Mouse (Mus musculus): ENCODE data around the gene Gm49776. TPM values are rescaled to one million over a fixed set of nuclear protein-coding genes. Genes with fewer than 3 reads are reported as not detected.
"Not testable (repeated sequence)": the region's sequence is repeated elsewhere in the genome, so short reads cannot be mapped to it uniquely, and the experiment has no call there.

The Gm49776 gene
- polyA plus RNA-seq (2012; rRNA removed), result 0.36 TPM in 1 of 2 replicates, not detected in the other

DNA sequence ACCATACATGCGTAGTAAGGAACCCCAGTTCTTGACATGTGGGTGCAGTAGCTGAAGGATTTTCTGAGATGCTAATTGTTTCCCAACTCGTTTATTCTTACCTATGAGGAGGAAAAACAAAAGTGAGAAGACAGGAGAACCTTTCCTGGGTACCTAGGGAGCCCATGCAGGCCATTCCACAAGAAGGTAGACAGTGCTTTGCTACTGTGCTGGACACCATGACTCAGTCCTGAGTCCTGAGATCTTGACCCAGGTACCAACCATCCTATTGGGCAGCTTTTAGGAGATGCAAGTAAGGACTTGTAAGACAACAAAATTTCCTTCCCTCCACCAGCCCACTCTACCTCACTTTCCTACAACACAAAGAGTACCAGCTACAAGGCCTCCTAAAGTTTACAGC, at the start of gene Gm49776:
TSS of gene Gm49776 (minus strand) at position 101 of the 400 bp plus-strand sequence.
- Histone ChIP-seq H3K27ac (ENCODE audit: insufficient read depth, low read length) (no peak within 1 kb of the TSS), H3K4me3 (ENCODE audit: insufficient read depth, low read length) (no peak within 1 kb of the TSS), H3K4me1 (ENCODE audit: control insufficient read depth, insufficient read depth, low read length) (no peaks in the 10 kb centered on the region)
- TF ChIP-seq POLR2A (IDR thresholded peaks at IDR 0.05; ENCODE audit: extremely low read depth, insufficient read depth, low read length) (no peak), CTCF (IDR thresholded peaks at IDR 0.05; ENCODE audit: extremely low read depth, insufficient read depth, low read length) (no peak)

DNA sequence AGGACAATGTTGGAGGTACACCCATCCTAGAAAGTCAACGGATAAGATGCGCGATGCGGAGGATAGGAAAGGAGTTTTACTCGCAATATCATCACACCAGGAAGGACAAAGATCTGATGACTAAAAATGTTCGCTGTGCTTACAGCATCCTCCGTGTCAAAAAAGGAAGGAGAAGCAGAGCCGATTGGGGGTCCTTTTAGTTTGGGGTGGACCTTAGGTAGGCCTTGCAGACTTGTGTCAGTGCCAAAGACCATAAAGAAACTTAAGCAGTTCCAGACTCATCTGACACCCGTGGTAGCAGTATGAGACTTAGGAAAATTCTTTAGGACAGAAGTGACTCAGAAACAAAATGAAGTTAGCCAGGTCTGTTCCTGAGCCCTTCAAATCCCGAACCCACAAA, 31.5 kb upstream of the Gm49776 start:
- peak overlapping the region; percentile 43 for H3K4me3 ChIP-seq (ENCODE audit: insufficient read depth, low read length)
- H3K4me1 ChIP-seq (ENCODE audit: control insufficient read depth, insufficient read depth, low read length); H3K27ac ChIP-seq (ENCODE audit: insufficient read depth, low read length): not testable (repeated sequence)

DNA sequence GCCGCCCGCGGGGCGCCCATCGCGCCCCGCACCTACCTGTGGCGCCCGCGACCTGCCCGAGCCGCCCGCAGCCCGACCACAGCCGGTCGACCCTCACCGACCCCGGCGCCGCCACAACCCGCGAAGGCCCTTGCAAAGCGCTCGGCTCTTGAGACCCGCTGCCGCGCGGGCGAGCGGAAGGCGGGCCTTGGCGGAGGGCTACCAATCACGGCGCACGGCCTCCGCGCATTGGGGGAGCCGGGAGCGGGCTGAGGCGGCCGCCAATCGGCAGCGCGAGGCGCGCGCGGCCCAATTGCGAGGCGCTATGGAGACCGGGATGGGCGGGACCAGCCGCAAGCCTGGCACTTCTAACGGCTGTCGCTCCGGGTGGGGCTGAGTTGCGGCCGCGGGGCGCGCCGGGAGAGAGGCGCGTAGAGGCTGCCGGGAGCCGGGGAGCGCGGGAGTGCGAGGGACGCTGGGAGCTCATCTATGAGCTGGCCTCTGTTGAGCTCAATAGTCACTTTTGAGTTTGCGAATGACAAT, 31.0 kb upstream of the Gm49776 start, which contains the start of gene Dgcr8:
TSS of gene Dgcr8 (minus strand) at position 180 of the 522 bp plus-strand sequence.
- Histone ChIP-seq H3K4me3 (ENCODE audit: insufficient read depth, low read length) (peak within 1 kb of the TSS; percentile 75), H3K27ac (ENCODE audit: insufficient read depth, low read length) (peak within 1 kb of the TSS; percentile 69; the same call in 1 of the 2 replicates), H3K4me1 (ENCODE audit: control insufficient read depth, insufficient read depth, low read length) (peaks cover 6% of the 10 kb centered on the region; the same call in 1 of the 2 replicates)
- no peak for TF ChIP-seq CTCF (IDR thresholded peaks at IDR 0.05; ENCODE audit: extremely low read depth, insufficient read depth, low read length)
- TF ChIP-seq POLR2A (IDR thresholded peaks at IDR 0.05; ENCODE audit: extremely low read depth, insufficient read depth, low read length), result peak; percentile 47; the same call in 1 of the 2 replicates

DNA sequence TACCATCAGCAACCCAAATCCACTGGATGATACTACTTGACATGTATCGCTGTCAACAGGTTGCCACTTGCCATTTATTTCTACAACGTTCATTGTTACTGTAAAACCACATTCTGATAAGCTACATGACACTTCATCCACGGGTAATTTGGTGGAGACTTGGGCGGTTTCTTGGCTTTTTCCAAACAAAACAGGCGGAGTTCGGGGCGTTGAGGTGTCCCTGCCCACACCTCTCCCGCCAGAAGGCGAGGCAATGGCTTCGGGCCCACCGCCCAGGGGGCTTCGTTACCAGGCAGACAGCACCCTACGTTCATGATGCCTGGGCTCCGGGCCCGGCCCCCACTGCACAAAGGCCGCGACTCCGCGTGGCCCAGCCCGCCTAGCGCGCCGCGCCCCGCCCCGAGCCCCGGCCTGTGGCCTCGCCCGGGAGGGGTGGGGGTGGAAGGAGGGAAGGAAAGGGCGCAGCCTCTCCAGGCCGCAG, 30.5 kb upstream of the Gm49776 start:
- Histone ChIP-seq H3K4me3 (ENCODE audit: insufficient read depth, low read length) (peak overlapping the region; percentile 75), H3K27ac (ENCODE audit: insufficient read depth, low read length) (peak overlapping the region; percentile 69; the same call in 1 of the 2 replicates), H3K4me1 (ENCODE audit: control insufficient read depth, insufficient read depth, low read length) (peaks cover 6% of the 10 kb centered on the region; the same call in 1 of the 2 replicates)
- TF ChIP-seq POLR2A (IDR thresholded peaks at IDR 0.05; ENCODE audit: extremely low read depth, insufficient read depth, low read length) (no peak), CTCF (IDR thresholded peaks at IDR 0.05; ENCODE audit: extremely low read depth, insufficient read depth, low read length) (no peak)

DNA sequence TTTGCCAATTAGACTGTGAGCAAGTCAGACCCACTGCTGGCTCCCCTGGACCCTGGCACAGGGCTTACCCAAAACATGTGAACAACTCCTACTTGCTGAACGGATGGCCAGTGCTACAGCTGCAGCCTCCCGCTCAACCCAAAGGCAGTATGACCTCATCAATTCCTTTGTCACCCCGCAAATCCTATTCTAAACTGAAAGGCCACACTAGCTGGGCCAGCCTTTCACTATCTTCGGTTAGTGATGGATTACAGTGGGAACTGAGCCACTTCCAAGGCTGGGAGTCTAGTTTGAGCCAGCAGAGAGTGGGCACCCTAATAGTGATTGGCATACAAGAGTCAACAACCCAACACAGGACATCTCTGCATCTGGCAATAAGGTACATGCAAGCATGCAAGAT, 30.0 kb upstream of the Gm49776 start:
- Histone ChIP-seq H3K27ac (ENCODE audit: insufficient read depth, low read length) (no peak overlapping the region), H3K4me1 (ENCODE audit: control insufficient read depth, insufficient read depth, low read length) (peaks cover 6% of the 10 kb centered on the region; the same call in 1 of the 2 replicates), H3K4me3 (ENCODE audit: insufficient read depth, low read length) (peak overlapping the region; percentile 75)
- TF ChIP-seq POLR2A (IDR thresholded peaks at IDR 0.05; ENCODE audit: extremely low read depth, insufficient read depth, low read length) (no peak), CTCF (IDR thresholded peaks at IDR 0.05; ENCODE audit: extremely low read depth, insufficient read depth, low read length) (no peak)

DNA sequence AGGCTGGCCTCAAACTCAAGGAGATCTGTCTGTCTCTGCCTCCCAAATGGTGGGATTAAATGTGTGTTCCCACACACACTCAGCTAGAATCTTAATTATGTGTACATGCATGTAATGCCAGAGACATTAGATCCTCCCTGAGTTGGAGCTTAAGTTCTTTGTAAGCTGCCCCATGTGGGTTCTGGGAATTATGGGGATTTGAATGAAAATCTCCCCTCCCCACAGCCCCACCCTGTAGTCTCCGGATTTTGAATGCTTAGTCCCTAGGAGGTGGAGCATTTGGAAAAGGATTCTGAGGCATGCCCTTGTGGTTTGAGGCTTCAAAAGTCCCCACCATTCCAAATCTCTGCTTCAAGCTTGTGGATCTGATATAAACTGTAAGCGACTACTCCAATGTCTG, 17.0 kb upstream of the Gm49776 start:
- Histone ChIP-seq H3K4me3 (ENCODE audit: insufficient read depth, low read length) (no peak overlapping the region), H3K27ac (ENCODE audit: insufficient read depth, low read length) (no peak overlapping the region), H3K4me1 (ENCODE audit: control insufficient read depth, insufficient read depth, low read length) (no peaks in the 10 kb centered on the region)
- TF ChIP-seq CTCF (IDR thresholded peaks at IDR 0.05; ENCODE audit: extremely low read depth, insufficient read depth, low read length) (no peak), POLR2A (IDR thresholded peaks at IDR 0.05; ENCODE audit: extremely low read depth, insufficient read depth, low read length) (no peak)

DNA sequence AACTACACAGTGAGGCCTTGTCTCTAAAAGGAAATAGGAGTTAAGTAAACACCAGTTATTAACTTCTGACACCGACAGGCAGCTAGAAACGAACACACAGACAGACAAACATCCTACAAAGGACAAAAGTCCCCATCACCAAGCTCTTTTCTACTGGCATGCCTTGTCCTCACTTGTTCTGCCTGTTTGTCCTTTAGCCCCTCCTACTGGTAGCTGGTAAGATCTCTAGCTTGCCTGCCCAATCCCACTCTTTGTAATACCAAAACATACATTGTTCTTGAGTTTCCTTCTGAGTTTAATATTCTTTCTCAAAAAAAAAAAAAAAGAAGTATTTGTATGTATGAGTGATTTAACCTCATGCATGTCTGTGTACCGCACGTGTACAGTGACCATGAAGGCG, 10.1 kb upstream of the Gm49776 start:
- no peak overlapping the region for H3K27ac ChIP-seq (ENCODE audit: insufficient read depth, low read length)

DNA sequence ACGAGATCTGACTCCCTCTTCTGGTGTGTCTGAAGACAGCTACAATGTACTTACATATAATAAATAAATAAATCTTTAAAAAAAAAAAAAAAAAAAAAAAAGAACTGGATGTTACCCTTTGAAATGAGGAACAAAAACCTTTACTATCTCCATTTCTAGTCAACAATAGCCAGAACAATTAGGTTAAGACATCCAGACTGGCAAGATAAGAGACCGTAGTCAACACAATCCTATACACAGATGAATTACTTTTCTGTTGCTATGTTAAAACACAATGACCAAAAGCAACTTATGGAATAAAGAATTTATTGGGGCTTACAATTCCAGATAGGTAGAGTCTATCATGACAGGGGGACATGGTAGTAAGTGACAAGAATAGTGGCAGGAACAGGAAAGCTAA, 6.9 kb upstream of the Gm49776 start:
- no peak overlapping the region for H3K4me3 ChIP-seq (ENCODE audit: insufficient read depth, low read length)
- no peak for TF ChIP-seq POLR2A (IDR thresholded peaks at IDR 0.05; ENCODE audit: extremely low read depth, insufficient read depth, low read length)
- TF ChIP-seq CTCF (IDR thresholded peaks at IDR 0.05; ENCODE audit: extremely low read depth, insufficient read depth, low read length), result no peak
- no peak overlapping the region for H3K27ac ChIP-seq (ENCODE audit: insufficient read depth, low read length)
- H3K4me1 ChIP-seq (ENCODE audit: control insufficient read depth, insufficient read depth, low read length), result no peaks in the 10 kb centered on the region

More for the DNA sequence above, 10.1 kb upstream of the Gm49776 start:
- Histone ChIP-seq H3K4me1 (ENCODE audit: control insufficient read depth, insufficient read depth, low read length) (no peaks in the 10 kb centered on the region), H3K4me3 (ENCODE audit: insufficient read depth, low read length) (no peak overlapping the region)
- TF ChIP-seq POLR2A (IDR thresholded peaks at IDR 0.05; ENCODE audit: extremely low read depth, insufficient read depth, low read length) (no peak), CTCF (IDR thresholded peaks at IDR 0.05; ENCODE audit: extremely low read depth, insufficient read depth, low read length) (peak; percentile 16; the same call in 1 of the 2 replicates)

DNA sequence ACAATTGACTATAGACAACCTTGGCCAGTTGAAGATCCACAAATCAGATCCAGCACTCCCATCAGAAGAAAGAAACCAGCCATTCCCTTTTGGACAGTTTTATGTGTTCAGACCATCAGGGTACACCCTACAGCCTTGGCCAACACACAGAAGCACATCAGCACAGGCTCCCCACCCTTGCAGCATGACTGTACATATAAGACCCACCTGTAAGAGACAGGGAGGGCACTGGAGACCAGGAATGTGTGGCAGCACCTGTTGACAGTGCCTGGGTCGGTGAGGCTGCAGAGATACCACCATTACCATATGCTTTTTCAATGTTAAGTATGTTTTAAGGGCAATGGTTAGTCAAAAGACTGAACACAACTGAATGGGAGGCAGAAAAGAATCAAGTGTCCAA, 4.3 kb downstream of the Gm49776 start:
- Histone ChIP-seq H3K4me1 (ENCODE audit: control insufficient read depth, insufficient read depth, low read length) (peaks cover 8% of the 10 kb centered on the region; the same call in 1 of the 2 replicates), H3K4me3 (ENCODE audit: insufficient read depth, low read length) (no peak overlapping the region), H3K27ac (ENCODE audit: insufficient read depth, low read length) (no peak overlapping the region)
- TF ChIP-seq CTCF (IDR thresholded peaks at IDR 0.05; ENCODE audit: extremely low read depth, insufficient read depth, low read length) (no peak), POLR2A (IDR thresholded peaks at IDR 0.05; ENCODE audit: extremely low read depth, insufficient read depth, low read length) (0 out of 2 replicates have a peak, but pooled peaks have one; percentile 34)

DNA sequence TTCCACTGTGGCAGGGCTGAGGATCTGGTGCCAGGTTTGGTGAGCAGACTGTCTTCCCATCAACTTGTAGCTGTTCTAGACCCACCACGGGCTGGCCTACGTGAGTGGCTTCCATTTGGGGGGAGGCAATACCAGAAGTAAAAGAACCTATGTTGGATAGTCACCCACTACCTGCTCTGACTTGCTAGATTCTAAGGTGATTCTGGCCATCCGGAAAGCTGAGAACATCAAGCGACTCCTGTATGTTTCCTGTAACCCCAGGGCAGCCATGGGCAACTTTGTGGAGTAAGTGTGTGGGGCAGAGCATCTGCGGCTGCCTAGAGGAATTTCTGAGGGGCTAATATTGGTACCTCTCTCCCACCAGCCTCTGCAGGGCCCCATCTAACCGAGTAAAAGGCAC, 5.4 kb downstream of the Gm49776 start:
- TF ChIP-seq POLR2A (IDR thresholded peaks at IDR 0.05; ENCODE audit: extremely low read depth, insufficient read depth, low read length) (no peak), CTCF (IDR thresholded peaks at IDR 0.05; ENCODE audit: extremely low read depth, insufficient read depth, low read length) (no peak)
- H3K4me1 ChIP-seq (ENCODE audit: control insufficient read depth, insufficient read depth, low read length), result peaks cover 8% of the 10 kb centered on the region; the same call in 1 of the 2 replicates
- H3K4me3 ChIP-seq (ENCODE audit: insufficient read depth, low read length), result no peak overlapping the region
- no peak overlapping the region for H3K27ac ChIP-seq (ENCODE audit: insufficient read depth, low read length)
